Mouse (Mus musculus): ENCODE results near the gene Setd6. TPM values are rescaled to one million over a fixed set of nuclear protein-coding genes. Genes with fewer than 3 reads are reported as not detected.
A peak's percentile ranks its signal among the peaks of the same experiment; 100 is the strongest.

Setd6 gene
- polyA plus RNA-seq, 1 experiment from 2014 or later, result 31.9 TPM

DNA sequence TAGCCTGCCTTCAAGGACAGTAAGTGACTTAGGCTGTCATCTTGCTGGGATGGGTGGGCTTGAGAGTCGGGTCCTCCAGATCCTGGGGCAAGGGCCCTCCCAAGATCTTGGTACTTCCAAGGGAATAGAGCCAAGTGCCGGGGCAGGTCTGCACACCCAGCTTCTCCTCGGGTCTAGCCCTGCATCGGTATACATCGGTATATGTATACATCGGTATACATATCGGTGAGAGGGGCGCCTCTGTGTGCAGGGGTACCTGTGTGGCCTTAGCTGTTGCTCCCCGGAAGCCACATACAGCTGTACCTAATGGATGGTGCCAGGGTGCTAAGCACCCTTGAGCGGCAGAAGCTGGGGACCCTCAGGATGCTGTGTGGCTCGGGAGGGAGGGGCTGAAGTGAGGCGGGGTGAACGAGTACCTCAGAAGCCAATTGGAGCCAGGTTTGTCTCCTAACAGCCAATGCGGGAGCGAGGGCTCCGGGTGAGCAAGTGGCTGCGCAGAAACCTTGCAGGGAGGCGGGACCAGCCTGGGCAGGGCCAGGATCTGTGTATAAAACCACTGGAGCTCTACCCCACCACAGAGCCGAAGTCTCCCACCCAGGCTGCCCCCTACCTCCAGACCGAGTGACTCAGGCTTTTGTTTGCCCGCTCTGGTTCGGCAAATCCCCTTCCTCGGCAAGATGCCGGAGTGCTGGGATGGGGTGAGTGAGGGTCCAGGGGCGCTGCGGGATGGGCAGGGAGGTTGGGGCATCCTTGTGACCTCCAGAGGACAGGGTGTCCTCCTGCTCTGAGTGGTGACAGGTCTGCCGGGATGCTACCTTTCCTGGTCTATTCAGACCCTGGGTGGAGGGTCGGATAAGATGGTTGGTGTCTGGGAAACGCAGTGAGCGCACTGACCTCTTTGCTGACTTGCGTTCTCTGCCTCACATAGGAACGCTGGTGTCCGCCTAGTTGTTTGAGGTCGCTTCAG is 12.9 kb upstream of the Setd6 start:
- WGBS, result 3% methylated on average over 34 of the region's 34 CpGs
- H3K36me3 ChIP-seq (ENCODE audit: control insufficient read depth, insufficient read depth, low read length), result peaks cover 6% of the 10 kb centered on the region; the same call in 1 of the 2 replicates
- H3K27me3 ChIP-seq (ENCODE audit: control insufficient read depth, insufficient read depth, low read length), result no peaks in the 10 kb centered on the region
- peaks cover 28% of the 10 kb centered on the region for H3K4me1 ChIP-seq (ENCODE audit: control insufficient read depth, insufficient read depth, low read length)
- no peaks in the 10 kb centered on the region for H3K9me3 ChIP-seq (ENCODE audit: control insufficient read depth, low read length)
- H3K9ac ChIP-seq (replicated peaks; ENCODE audit: low read depth, low read length), result peak overlapping the region; percentile 88
- ATAC-seq (ENCODE audit: low read depth), result peak; percentile 94
- H3K4me2 ChIP-seq (ENCODE audit: low read depth, low read length), result peak overlapping the region; percentile 76
- peak overlapping the region; percentile 73 for H3K4me3 ChIP-seq (ENCODE audit: low read depth, low read length)
- peak overlapping the region; percentile 78; the same call in 1 of the 2 replicates for H3K27ac ChIP-seq (ENCODE audit: low read depth, low read length)

DNA sequence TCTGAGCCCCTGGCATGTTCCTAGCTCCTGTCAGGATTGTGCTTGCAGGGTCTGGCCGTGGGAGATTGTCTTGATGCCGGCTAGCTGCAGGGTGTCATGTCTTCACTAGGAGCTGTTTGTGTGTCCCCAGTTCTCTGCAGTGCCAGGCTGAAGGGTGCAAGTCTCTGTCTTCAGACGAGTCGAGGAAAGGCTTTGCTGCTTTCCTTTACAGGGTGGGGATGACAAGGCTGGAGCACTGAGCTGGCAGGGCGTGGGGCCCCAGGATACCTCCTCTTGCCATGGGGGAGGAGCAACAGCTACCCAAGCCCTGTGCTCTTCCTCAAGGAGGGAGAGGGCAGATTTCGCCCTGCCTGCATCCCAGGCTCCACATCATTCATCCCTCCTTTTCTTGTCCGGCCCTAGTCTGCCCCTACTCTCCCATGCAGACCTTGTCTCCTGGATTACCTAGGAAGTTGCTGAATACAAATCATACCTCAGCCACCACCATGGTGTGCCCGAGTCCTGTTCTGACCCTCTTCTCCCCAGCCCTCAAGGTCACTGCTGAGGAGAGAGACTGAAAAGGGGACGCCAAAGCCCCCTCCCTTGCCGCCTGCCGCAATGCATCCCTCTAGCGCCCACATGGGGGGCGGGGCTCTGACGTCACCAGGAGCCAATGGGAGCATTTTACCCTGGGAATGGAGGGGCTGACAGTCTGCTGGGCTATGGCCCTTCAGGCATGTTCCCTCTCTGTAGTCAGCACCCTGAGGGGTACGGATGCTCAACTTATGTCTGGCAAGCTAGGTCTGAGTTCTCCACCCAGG is 12.0 kb upstream of the Setd6 start:
- Histone ChIP-seq H3K36me3 (ENCODE audit: control insufficient read depth, insufficient read depth, low read length) (peaks cover 12% of the 10 kb centered on the region; the same call in 1 of the 2 replicates), H3K4me1 (ENCODE audit: control insufficient read depth, insufficient read depth, low read length) (peaks cover 28% of the 10 kb centered on the region), H3K4me3 (ENCODE audit: low read depth, low read length) (peak overlapping the region; percentile 73), H3K9ac (replicated peaks; ENCODE audit: low read depth, low read length) (peak overlapping the region; percentile 88), H3K27ac (ENCODE audit: low read depth, low read length) (peak overlapping the region; percentile 78), H3K9me3 (ENCODE audit: control insufficient read depth, low read length) (no peaks in the 10 kb centered on the region), H3K27me3 (ENCODE audit: control insufficient read depth, insufficient read depth, low read length) (no peaks in the 10 kb centered on the region), H3K4me2 (ENCODE audit: low read depth, low read length) (peak overlapping the region; percentile 76)
- WGBS, result under 1% methylated on average over 15 of the region's 15 CpGs
- peak; percentile 38 for ATAC-seq (ENCODE audit: low read depth)

DNA sequence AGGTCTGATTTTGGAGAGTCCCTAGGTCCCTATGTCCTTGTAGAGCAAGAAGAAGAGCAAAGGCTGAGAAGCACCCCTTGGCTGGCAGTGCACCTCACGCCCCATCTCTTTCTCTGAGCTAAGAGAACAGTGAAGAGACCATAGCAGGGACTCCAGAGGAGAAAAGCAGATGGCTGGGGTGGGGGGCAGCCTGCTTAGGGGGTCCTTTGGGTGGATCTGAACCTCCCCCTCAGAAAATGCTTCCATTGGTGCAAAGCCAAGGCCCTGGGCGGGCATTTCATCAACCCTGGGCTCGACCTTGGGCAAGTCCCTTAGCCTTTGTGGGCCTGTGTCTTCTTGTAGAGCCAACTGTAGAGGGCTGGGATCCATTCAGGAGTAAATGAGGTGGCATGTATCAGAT is 11.1 kb upstream of the Setd6 start:
- H3K27ac ChIP-seq (ENCODE audit: low read depth, low read length), result no peak overlapping the region

DNA sequence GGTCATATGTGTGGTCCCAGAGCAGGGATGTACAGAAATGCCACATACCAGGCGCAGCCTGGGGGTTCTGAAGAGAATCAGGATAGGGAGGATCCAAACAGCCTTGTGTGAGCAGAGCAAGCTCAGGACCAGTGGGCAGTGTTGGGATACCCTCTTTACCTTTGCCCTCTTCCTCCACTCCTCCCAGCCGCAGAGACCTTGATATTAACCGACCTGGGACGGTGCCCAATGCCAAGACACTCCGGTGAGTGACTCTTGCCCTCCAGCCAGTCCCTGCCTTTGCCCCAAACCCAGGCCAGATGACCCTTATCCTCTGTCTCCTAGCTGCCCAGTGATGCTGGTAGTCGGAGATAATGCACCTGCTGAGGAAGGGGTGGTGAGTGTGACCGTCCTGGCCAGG is 6.1 kb upstream of the Setd6 start:
- H3K9ac ChIP-seq (replicated peaks; ENCODE audit: low read depth, low read length), result no peak overlapping the region
- no peak overlapping the region for H3K4me2 ChIP-seq (ENCODE audit: low read depth, low read length)
- ATAC-seq (ENCODE audit: low read depth), result no peak
- no peak overlapping the region for H3K4me3 ChIP-seq (ENCODE audit: low read depth, low read length)
- H3K27me3 ChIP-seq (ENCODE audit: control insufficient read depth, insufficient read depth, low read length), result no peaks in the 10 kb centered on the region
- no peaks in the 10 kb centered on the region for H3K9me3 ChIP-seq (ENCODE audit: control insufficient read depth, low read length)
- 86% methylated on average over 7 of the region's 7 CpGs for WGBS
- peaks cover 5% of the 10 kb centered on the region; the same call in 1 of the 2 replicates for H3K4me1 ChIP-seq (ENCODE audit: control insufficient read depth, insufficient read depth, low read length)
- peaks cover 40% of the 10 kb centered on the region for H3K36me3 ChIP-seq (ENCODE audit: control insufficient read depth, insufficient read depth, low read length)
- no peak overlapping the region for H3K27ac ChIP-seq (ENCODE audit: low read depth, low read length)

More for the DNA sequence above, 11.1 kb upstream of the Setd6 start:
- Histone ChIP-seq H3K4me1 (ENCODE audit: control insufficient read depth, insufficient read depth, low read length) (peaks cover 28% of the 10 kb centered on the region), H3K4me2 (ENCODE audit: low read depth, low read length) (peak overlapping the region; percentile 76), H3K9ac (replicated peaks; ENCODE audit: low read depth, low read length) (peak overlapping the region; percentile 39; the same call in 1 of the 2 replicates), H3K4me3 (ENCODE audit: low read depth, low read length) (peak overlapping the region; percentile 73), H3K27me3 (ENCODE audit: control insufficient read depth, insufficient read depth, low read length) (no peaks in the 10 kb centered on the region), H3K9me3 (ENCODE audit: control insufficient read depth, low read length) (no peaks in the 10 kb centered on the region), H3K36me3 (ENCODE audit: control insufficient read depth, insufficient read depth, low read length) (peaks cover 19% of the 10 kb centered on the region; the same call in 1 of the 2 replicates)
- ATAC-seq (ENCODE audit: low read depth), result no peak
- 92% methylated on average over 3 of the region's 3 CpGs for WGBS

DNA sequence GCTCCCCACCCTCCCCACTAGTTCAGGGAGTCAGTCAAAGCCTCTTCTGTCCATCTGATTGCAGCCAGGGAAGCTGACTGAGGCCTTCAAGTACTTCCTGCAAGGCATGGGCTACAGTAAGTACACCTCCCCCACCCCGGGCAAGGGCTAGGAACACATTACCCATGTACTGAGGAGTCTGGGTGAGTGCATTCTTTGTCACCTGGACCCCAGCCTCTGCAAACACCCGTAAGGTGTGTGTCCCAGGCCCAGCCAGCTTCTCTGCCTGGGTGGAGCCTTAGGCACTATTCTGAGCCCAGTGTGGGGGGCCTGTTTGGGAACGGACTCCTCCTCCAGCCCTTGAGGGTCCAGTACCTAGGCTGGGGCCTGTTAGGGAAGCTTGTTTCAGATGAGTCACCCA is 4.7 kb upstream of the Setd6 start:
- H3K36me3 ChIP-seq (ENCODE audit: control insufficient read depth, insufficient read depth, low read length), result peaks cover 40% of the 10 kb centered on the region
- WGBS, result 73% methylated on average over 3 of the region's 3 CpGs

DNA sequence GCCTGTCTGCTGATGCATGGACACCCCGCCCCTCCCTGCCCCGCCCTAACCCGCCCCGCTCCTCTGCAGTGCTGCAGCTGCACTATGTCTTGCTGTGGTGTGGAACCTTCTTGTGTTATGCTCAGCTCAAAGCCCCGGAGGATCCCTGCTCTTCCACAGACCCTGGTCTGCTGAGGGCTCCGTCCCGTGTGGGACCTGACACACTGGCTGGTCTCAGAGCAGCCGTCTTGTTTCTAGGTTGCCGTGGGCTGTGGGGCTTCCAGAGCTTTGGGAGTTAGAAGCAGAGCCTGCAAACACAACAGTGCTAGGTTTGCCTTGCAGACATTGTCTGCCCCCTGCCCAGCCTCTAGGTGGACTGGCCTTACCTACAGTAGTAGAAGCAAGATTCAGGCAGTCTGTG is 3.3 kb upstream of the Setd6 start:
- WGBS, result 92% methylated on average over 9 of the region's 9 CpGs
- Histone ChIP-seq H3K9ac (replicated peaks; ENCODE audit: low read depth, low read length) (no peak overlapping the region), H3K27me3 (ENCODE audit: control insufficient read depth, insufficient read depth, low read length) (no peaks in the 10 kb centered on the region), H3K27ac (ENCODE audit: low read depth, low read length) (no peak overlapping the region), H3K36me3 (ENCODE audit: control insufficient read depth, insufficient read depth, low read length) (peaks cover 42% of the 10 kb centered on the region), H3K4me1 (ENCODE audit: control insufficient read depth, insufficient read depth, low read length) (peaks cover 14% of the 10 kb centered on the region; the same call in 1 of the 2 replicates), H3K4me3 (ENCODE audit: low read depth, low read length) (no peak overlapping the region), H3K4me2 (ENCODE audit: low read depth, low read length) (no peak overlapping the region), H3K9me3 (ENCODE audit: control insufficient read depth, low read length) (no peaks in the 10 kb centered on the region)
- ATAC-seq (ENCODE audit: low read depth), result no peak

More for the DNA sequence above, 4.7 kb upstream of the Setd6 start:
- H3K4me1 ChIP-seq (ENCODE audit: control insufficient read depth, insufficient read depth, low read length), result peaks cover 4% of the 10 kb centered on the region; the same call in 1 of the 2 replicates
- H3K27ac ChIP-seq (ENCODE audit: low read depth, low read length), result no peak overlapping the region
- H3K9me3 ChIP-seq (ENCODE audit: control insufficient read depth, low read length), result no peaks in the 10 kb centered on the region
- H3K4me3 ChIP-seq (ENCODE audit: low read depth, low read length), result no peak overlapping the region
- no peak for ATAC-seq (ENCODE audit: low read depth)
- no peak overlapping the region for H3K9ac ChIP-seq (replicated peaks; ENCODE audit: low read depth, low read length)
- H3K4me2 ChIP-seq (ENCODE audit: low read depth, low read length), result no peak overlapping the region
- no peaks in the 10 kb centered on the region for H3K27me3 ChIP-seq (ENCODE audit: control insufficient read depth, insufficient read depth, low read length)

DNA sequence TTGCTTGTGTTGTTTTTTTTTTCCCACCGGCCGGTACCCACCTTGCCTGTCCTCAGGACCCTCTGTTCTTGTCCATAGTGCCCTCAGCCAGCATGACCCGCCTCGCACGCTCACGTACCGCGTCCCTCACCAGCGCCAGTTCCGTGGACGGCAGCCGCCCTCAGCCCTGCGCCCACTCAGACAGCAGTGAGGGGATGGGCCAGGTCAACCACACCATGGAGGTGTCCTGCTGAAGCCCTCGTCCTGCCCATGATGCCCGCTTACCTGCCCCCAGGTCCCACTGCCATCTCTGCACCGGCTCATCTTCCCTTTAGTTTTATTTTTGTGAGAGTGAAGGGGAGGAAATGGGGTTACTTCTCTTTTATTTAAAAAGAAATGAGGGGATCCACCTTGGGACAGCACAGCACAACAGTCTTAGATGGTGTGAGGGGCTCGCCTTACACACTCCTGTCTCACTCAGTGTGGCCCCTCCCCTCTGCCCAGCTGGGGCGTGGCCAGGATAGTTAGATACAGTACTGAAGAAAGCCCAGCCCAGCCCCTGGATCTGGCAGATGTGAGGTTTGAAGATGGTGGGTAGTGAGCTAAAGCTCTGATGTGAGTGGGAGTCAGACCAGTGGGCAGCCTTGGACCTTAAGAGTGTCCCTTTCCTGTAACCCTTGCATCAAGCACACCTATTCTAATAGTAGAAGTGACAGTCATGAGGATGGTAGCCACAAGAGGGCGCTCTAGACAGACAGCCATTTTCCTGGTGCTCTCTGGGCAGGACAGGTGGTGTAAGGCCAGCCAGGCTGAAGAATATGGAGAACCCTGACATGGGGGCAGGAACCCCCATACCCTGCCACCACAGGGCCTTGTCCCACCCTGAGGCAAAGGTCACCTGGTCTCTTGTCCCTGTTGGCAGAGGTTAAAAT is 2.3 kb upstream of the Setd6 start:
- H3K4me2 ChIP-seq (ENCODE audit: low read depth, low read length), result no peak overlapping the region
- H3K27ac ChIP-seq (ENCODE audit: low read depth, low read length), result no peak overlapping the region
- H3K9ac ChIP-seq (replicated peaks; ENCODE audit: low read depth, low read length), result no peak overlapping the region
- no peaks in the 10 kb centered on the region for H3K9me3 ChIP-seq (ENCODE audit: control insufficient read depth, low read length)
- H3K27me3 ChIP-seq (ENCODE audit: control insufficient read depth, insufficient read depth, low read length), result no peaks in the 10 kb centered on the region
- ATAC-seq (ENCODE audit: low read depth), result peak; percentile 29
- no peak overlapping the region for H3K4me3 ChIP-seq (ENCODE audit: low read depth, low read length)
- peaks cover 14% of the 10 kb centered on the region; the same call in 1 of the 2 replicates for H3K4me1 ChIP-seq (ENCODE audit: control insufficient read depth, insufficient read depth, low read length)
- 80% methylated on average over 19 of the region's 19 CpGs for WGBS
- peaks cover 43% of the 10 kb centered on the region for H3K36me3 ChIP-seq (ENCODE audit: control insufficient read depth, insufficient read depth, low read length)

DNA sequence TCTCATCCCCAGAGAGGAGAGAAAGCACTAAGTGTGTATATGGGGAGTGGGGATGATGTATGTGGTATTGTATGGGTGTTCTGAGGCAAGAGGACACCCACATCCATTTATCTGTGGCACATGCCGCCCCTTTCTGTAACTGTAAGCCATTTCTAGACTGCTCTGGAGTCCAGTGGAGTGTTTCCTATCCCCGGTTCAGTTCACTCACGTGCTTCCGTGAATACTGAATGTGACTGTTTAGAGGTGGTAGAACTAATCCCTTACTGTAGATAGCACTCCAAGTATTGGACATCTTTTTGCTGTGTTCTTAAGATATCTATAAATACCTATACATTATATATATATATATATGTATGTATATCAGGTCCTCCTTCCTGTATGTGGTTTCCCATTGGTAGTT is 1.3 kb upstream of the Setd6 start:
- WGBS, result 92% methylated on average over 4 of the region's 4 CpGs
- Histone ChIP-seq H3K4me3 (ENCODE audit: low read depth, low read length) (no peak overlapping the region), H3K36me3 (ENCODE audit: control insufficient read depth, insufficient read depth, low read length) (peaks cover 43% of the 10 kb centered on the region), H3K4me2 (ENCODE audit: low read depth, low read length) (no peak overlapping the region), H3K4me1 (ENCODE audit: control insufficient read depth, insufficient read depth, low read length) (peaks cover 14% of the 10 kb centered on the region; the same call in 1 of the 2 replicates), H3K27ac (ENCODE audit: low read depth, low read length) (no peak overlapping the region), H3K27me3 (ENCODE audit: control insufficient read depth, insufficient read depth, low read length) (no peaks in the 10 kb centered on the region), H3K9me3 (ENCODE audit: control insufficient read depth, low read length) (no peaks in the 10 kb centered on the region), H3K9ac (replicated peaks; ENCODE audit: low read depth, low read length) (no peak overlapping the region)
- no peak for ATAC-seq (ENCODE audit: low read depth)

Data from neural tube, embryonic 14.5 days (tissue).